Mouse (Mus musculus): ENCODE measurements around the gene Zbtb32.

Gene Zbtb32

DNA sequence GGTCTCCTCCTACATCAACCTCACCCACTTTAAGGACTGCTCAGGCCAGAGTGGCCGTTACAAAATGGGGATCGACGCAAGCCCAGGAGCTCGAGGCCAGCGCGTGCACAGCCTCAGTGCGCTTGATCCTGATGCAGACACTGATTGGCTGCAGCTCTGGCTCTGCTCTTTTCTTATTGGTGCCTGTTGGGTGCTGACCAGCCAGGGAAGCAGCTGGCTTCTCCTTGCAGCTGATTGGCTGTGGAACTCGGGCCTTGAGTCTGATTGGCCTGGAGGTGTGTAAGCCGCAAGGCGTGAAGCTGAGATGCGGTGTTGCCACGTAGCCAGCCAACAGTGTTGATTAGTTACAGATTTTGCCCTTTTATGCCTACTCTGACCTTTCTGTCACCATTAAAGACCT lies at the start of gene Zbtb32:
Zbtb32 (minus strand) TSS at position 124 of the 400 bp plus-strand sequence.
- DNase-seq (ENCODE audit: extremely low spot score, low read depth, low spot score): no peak

DNA sequence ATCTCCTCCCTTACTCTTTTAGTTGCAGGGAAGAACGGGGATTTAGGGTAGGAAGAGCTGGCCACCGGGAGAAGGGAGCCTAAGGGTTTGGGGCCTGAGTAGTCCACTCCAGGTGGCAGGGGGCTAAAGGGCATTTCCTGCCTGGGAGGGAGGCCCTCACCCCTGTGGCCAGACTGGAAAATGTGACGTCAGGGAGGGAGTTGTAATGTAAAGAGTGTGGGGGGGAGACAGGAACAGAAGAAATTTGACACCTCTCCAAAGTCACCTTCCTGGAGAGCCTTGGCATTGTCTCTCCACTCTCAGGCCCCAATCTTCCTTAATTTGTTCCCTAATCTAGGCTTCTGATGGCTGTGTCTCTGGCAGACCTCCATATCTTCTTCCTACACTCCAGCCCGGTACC lies 40.4 kb upstream of the Zbtb32 start:
- DNase-seq (ENCODE audit: extremely low spot score, low read depth, low spot score): no peak

DNA sequence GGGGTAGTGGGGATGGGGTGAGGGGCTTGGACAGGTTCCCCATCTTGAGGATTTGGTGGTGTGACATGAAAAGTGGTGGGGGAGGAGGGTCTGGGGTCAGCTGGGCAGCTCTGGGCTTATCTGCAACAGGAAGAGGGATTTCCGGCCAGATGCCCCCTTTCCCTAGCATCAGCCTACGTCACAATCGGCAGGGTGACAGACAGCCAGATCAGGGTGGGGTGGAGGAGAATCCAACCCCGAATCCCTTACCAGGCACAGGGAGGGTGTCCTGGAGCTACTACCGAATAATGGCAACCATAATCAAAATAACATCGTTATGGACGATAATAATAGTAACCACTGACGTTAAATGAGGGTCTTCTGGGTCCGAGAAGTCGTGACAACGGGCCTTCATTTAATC lies 37.7 kb upstream of the Zbtb32 start:
- no peak for DNase-seq (ENCODE audit: extremely low spot score, low read depth, low spot score)

DNA sequence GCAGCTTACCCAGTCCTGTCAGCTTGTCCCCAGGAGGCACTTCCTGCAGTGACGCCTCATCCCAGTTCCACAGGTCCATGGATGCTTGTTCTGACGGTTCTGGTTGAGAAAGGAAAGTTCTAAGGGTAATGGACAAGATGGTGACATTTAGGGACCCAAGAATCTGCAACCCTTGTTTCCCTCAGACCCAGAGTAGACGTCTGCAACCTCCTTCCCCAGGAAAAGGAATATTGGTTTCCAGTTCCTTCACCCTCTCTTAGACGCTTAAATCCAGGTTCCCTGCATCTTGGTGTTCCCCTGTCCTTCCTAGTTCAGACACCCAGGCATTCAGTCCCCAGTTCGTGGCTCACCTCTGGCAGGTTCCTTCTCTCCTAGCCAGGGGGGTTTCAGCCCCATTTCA lies 37.0 kb upstream of the Zbtb32 start, which contains the start of gene Etv2:
Etv2 (minus strand) TSS at position 101 of the 400 bp plus-strand sequence.
- no peak for DNase-seq (ENCODE audit: extremely low spot score, low read depth, low spot score)

DNA sequence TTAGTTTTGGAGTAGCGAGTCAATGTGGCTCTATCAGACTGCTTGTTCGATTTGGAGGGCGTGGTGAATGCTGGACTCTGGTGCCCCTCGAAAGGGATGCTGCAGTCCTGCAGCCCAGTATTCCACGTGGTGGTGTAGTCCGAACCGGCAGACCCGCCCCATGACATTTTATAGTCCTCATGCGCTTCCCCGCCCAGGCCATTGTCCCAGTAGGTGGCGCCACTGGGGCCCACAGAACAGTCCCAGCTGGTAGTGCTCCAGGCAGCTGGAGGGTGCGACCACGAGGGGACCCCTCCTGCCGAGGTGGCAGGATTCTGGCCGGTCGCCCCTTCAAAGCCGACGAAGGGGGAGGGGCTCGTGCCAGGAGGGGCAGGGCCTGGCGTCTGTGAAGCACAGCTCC lies 35.9 kb upstream of the Zbtb32 start:
- DNase-seq (ENCODE audit: extremely low spot score, low read depth, low spot score): no peak

DNA sequence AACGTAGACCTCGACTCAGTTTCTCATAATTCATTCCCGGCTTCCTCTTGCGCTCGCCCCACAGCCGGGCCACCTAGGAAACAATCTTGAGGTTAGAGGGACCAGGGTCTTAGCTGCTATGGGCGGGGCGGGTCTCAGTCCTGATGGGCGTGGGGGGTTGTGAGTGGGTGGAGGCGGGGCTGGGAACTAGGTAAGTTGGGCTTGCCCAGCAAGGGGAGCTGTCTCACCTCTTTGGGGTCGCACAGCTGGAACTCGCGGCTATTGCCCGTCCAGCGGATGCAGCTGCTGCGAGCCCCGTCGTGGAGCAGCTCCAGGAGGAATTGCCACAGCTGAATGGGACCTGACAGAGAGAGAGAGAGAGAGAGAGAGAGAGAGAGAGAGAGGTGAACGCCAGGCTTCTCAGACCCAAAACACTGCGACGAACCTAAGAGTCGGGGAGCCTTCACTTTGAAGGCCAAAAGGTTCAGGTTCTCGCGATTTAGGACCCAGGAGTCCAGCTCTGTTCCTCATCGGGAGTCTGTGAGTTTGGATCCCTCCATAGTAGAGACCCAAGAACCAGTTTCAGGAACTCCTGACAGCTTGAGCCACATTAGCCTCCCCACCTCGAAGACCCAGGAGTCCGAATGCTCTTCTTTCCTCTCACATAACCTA lies 35.2 kb upstream of the Zbtb32 start:
- DNase-seq (ENCODE audit: extremely low spot score, low read depth, low spot score): no peak

DNA sequence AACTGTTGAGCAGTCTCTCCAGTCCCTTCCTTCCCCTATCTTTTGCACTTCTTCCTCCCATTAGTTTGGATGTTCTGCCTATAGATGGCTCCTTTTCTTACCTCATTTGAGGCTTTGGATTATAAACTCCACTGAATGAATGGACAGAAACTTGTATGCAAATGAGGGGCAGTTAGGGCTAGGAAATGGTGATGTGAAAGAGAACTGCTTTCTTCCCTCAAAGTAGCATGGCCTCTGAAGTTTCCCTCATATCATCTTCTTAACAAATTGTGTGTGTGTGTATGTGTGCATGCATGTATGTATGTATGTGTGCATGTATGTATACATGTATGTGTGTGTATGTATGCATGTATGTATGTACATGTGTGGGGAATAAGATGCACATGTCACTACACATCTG lies 30.3 kb upstream of the Zbtb32 start:
- DNase-seq (ENCODE audit: extremely low spot score, low read depth, low spot score): no peak

DNA sequence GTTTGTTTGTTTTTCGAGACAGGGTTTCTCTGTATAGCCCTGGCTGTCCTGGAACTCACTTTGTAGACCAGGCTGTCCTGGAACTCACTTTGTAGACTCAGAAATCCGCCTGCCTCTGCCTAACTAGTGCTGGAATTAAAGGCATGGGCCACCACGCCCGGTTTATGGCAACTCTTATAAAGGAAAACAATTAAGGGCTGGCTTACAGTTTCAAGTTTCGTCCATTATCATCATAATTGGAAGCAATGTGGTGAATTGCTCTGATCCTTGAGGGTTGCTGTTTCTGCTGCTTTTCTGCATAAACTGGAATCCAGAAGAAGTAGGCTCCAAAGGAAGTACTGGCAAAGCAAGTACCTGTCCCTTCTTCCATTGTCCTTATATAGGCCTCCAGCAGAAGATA lies 27.9 kb upstream of the Zbtb32 start:
- no peak for DNase-seq (ENCODE audit: extremely low spot score, low read depth, low spot score)

DNA sequence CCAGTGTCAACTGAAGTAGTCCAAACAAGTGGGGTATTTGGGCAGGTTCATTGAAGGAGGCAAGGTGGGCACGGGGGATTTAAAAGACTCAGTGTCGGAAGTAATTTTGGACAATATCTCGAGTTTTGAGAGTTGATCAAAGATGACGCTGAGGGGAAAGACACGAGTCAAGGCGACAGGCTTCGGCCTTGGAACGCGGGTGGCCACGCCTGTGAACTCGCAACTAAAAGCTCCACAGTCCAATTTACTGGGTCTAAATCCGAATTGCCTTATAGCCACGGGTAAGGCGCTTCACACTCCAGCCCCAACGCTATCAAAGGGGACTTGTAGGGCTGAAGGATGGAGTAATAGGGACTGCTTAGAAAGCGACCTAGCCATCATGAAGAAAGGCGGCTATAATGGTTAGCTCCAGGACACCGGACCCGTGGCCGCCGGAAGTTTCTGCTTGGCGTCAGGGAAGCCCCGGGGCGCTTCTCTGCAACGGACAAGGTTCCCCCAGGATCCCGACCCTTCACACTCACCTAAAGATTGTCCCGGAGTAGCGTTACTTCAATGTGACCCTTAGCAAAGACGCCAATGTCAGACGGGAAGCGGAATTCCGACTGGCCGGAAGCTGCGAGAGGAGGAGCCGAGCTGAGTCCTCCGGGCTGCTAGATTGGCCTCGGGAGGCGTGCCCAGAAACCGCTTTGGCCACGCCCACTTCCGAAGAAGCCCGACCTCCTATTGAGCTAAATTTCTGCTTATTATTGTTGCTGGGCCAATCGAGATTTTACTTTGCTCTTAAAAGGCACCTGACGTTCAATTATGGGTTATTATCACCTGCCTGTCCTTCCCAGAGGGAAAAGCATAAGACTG lies 27.0 kb upstream of the Zbtb32 start, which contains the start of gene Cox6b1:
Cox6b1 (minus strand) TSS at position 622 of the 855 bp plus-strand sequence.
- DNase-seq (ENCODE audit: extremely low spot score, low read depth, low spot score): no peak

DNA sequence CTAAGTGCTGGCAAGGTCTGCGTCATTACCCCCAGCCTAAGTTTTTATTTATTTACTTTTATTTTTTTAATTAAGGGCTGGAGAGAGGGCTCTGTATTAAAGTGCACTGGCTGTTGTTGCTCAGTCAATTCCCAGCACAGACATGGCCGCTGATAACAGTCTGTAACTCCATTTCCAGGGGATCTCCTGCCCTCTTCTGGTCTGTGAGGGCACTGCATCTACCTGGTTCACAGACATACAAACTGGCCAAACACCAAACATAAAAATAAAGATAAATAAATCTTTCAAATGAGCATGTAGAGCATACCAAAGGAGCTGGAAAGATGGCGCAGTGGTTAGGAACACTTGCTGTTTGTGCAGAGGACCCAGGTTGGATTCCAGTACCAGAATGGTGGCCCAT lies 20.5 kb upstream of the Zbtb32 start:
- DNase-seq (ENCODE audit: extremely low spot score, low read depth, low spot score): no peak

DNA sequence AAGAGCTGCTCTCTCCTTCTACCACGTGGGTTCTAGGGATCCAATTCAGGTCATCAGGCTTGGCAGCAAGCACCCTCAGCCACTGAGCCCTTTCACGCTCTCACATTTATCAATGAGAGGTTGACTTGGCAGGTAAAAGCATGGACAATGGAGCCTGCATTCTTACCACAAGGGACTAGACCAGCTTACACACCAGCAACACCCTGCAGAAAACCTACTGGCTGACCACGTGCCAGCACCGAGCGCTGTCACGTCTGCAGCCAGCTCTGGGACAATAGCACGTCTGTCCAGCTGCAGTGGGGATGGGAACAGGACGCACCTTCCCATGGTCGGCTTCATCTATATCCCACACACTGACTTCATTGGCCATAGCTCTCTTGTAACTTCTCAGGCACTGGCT lies 19.9 kb upstream of the Zbtb32 start:
- no peak for DNase-seq (ENCODE audit: extremely low spot score, low read depth, low spot score)

DNA sequence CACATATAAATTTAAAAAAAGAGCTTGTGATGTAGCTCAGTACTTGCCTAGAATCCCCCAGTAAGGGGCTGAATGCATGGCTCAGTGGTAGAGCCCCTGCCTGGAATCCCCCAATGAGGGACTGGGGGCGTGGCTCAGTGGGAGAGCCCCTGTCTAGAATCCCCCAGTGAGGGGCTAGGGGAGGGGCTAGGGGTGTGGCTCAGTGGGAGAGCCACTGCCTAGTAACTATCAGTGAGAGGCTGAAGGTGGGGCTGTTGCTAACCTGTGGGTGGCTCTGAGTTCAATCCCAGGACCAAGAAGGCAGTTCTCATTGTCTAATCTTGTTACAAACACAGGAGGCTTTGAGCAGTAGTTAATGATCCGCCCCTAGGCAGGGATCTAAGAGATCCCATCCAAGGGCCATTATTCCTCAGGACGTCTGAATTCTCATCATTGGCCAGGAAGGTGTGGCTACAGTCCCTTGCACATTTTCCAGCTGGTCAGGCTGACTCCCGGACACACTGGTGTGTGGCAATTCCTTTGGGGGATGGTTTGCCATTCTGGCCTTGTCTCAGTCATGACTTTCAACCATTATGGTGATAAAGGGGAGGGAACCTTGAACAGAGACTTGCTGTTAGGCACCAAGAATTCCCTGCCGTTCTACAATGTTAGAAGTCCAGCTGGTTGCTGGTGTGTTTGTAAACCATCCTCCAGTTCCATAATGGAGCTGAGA lies 16.5 kb upstream of the Zbtb32 start:
- DNase-seq (ENCODE audit: extremely low spot score, low read depth, low spot score): no peak

DNA sequence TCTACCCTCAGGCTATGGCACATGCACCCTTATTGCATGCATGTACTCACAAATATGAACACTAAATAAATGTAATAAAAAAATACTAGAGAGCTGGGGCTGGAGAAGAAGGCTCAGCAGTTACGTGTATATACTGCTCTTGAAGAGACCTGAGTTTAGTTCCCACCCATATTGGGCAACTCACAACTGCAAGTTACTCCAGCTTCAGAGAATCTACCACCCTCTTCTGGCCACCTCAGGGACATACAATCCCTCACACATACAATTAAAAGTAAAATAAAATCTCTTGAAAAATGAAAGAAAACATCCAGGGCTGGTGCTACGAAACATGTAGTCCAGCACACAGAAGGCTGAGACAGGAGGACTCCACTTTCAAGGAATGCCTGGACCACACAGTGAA lies 15.7 kb upstream of the Zbtb32 start:
- no peak for DNase-seq (ENCODE audit: extremely low spot score, low read depth, low spot score)

DNA sequence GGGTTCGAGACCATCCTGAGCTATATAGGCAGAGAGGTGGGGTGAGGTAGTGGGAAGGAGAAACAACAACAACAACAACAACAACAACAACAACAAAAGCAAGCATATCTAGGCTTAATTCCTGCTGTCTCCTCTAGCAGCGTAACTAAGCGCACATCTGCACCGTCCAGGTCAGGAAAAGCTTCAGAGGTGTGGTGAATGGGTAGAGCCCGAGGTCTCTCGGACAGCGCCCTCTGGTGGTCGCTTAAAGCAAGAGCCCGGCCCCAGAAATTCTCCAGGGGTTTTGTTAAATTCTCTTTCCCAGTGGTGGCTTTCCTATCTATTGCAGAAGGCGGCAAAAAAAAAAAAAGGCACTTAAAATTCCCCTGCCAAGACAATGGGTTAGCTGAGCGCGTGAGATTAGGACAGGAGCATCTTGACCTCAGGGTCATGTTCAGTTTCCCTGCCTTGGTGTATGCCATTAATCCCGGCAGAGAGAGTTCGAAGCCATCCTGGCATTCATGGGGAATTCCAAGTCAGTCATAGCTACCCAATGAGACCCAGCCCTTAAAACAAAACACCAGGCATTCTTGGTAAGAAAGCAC lies 14.9 kb upstream of the Zbtb32 start:
- DNase-seq (ENCODE audit: extremely low spot score, low read depth, low spot score): no peak

DNA sequence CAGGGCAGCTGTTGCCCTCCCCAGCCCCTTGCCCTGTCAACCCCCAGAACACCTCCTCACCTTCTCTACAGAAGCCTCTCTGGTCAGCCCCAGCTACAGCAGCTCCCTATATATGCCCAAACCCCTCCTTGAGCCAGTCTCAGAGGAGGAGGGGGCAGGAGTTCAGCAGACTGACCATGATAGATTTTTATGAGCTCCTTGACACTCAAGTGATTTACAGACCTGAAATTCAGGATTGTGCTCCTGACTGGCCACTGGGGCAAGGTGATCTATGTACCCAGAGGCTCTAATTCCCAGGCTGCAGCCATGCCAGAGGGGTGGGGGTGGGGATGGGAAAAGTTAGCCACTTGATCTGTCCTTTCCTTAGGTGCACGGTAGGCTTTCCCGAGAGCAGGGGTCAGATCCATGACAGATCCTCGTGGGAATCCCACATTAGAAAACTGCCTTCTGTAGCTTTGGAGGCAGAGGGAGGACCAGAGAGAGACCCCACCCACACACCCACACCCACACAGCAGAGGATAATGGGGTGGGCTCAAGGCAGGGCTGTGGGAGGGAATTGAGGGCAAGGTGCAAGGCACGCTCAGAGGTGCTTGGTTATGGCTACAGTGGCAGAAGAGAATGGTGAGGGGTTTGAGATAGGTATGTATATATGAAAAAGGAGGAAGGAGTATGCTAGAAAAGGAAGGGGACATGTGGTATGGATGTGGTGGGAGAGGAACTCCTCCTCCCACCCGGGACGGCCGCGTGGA lies 14.1 kb upstream of the Zbtb32 start, which contains the start of gene Upk1a:
Upk1a (minus strand) TSS at position 194 of the 749 bp plus-strand sequence.
- DNase-seq (ENCODE audit: extremely low spot score, low read depth, low spot score): no peak

DNA sequence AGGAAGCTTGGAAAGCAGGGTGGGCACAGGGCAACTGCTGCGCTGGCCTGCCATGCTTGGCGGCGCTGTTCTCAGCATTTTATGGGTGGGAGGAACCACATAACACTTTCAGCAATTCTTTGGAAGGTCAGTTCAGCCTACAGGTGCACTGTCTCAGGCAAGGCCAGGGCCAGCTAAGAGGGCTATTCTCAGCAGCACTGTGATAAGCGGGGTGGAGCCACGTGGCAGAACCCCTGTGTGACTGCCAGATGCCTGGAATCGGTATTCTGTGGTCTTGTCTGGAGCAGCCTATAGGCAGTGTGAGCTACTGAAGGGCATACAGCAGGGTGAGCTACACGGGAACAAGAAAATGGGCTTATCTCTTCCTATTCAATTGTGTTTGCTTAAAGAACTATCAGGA lies 11.3 kb upstream of the Zbtb32 start:
- DNase-seq (ENCODE audit: extremely low spot score, low read depth, low spot score): no peak

DNA sequence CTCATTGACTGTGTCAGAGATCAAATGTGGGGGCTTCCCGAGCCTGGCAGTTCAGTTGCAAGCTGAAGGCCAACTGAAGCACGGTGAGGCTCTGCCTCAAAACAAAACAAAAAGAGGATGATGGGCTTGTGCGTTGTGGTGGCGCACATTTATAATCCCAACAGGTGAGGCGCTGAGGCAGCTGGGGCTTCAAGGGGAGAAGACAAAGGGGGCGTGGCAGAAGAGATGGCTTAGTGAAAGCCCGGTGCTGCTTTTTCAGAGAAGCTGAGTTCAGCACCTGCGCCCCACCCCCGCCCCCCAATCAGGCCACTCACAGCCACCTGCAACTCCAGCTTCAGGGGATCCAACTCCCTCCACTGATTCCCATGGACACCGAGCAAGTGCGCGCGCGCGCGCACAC lies 9.8 kb upstream of the Zbtb32 start:
- DNase-seq (ENCODE audit: extremely low spot score, low read depth, low spot score): no peak

DNA sequence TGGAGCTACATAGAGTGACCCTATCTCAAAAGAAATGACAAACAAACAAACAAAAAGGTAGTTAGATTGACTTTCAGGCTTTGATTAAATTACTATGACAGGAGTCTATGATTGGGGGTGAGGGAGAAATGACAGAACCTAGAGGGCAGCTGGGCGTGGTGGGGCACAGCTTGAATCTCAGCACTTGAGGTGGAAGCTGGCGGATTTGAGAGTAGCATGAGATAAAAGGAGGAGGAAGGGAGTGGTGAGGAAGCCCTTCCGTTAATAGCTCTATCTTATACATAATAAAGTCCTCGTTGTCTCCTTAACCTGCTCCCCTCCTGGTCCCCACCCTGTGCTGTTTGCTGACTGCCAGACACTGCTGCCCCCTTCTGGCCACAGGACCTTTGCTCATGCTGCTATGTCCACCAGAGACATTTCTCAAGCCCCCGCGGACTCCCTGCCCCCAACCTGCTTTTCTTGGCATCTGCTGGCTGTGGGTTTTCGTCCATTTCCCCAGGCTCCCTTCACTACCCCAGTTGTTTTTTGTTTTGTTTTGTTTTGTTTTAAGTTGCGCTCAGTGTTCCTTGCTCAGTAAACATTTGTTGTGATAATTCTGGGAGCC lies 9.1 kb upstream of the Zbtb32 start:
- no peak for DNase-seq (ENCODE audit: extremely low spot score, low read depth, low spot score)

DNA sequence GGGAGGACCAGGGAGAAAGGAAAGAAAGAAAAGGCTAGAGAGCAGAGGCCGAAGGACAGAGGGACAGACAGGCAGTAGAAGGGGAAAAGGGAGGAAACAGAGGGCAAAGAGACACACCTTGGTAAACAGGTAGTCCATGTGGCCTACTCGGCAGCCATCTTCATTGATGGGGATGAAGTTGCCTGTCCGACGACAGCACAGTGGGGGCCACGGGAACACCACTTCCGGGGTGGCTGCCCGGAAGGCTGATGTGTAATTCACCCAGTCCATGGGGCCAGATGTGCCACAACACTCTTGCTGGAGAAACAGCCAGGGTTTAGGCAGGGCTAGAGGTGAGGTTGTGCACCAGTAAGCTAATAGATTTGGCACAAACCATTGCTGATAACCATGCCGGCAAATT lies 6.2 kb upstream of the Zbtb32 start:
- no peak for DNase-seq (ENCODE audit: extremely low spot score, low read depth, low spot score)

DNA sequence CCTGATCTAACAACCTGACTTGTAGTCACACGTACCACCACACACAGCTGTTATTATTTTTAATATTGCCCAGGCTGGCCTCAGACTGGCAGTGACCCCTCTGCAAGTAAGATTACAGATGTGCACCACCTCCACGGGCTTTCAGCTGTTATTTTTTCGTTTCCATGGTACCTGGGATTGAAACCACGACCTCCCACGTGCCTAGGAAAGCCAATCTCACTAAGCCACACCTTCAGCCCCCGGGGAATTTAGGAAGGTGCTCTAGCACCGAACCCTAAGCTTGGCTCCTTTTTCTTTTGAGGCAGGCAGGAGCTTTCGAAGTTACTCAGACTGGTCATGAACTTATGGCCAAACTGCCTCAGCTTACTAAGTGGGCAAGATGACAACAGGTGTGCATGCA lies 5.7 kb upstream of the Zbtb32 start:
- no peak for DNase-seq (ENCODE audit: extremely low spot score, low read depth, low spot score)

Data from hindlimb bud, embryonic 11.5 days (tissue).